Mouse (Mus musculus) heart, adult 2 months (tissue): Measurements from ENCODE around the gene Sgsm3.

Experiments used
- CTCF ChIP-seq: fragments of 200-600 bp; IDR thresholded peaks from 2 replicates; pipeline ENCODE4 v1.8.1; 2022; ENCODE audit warnings: antibody characterized with exemption, mild to moderate bottlenecking, moderate library complexity
- EP300 ChIP-seq: fragments of 200-500 bp; IDR thresholded peaks from 2 replicates; pipeline ENCODE4 v1.6.1; 2011; ENCODE audit warnings: low read depth, low read length, control low read depth; ENCODE audit not compliant: insufficient read depth
- POLR2A ChIP-seq: fragments of 200-500 bp; IDR thresholded peaks from 2 replicates; pipeline ENCODE4 v1.6.1; 2011; ENCODE audit warnings: mild to moderate bottlenecking, low read depth, low read length, control low read depth; ENCODE audit not compliant: insufficient read depth

DNA sequence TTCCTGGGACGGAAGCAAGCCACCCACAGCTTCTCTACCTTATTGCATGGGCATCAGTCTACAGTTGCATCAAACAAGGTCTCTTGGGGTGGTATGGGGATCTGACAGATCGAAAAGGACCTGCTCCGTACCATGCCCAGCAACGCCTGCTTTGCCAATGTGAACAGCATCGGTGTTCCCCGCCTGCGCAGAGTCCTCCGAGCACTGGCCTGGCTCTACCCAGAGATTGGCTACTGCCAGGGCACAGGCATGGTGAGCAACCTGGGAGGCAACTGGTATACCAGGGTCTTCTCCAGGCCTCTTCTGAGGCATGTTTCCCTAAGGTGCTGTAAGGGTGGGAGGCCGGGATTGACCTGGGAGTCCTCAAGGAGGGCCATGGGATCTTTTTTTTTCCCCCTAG, 29.8 kb downstream of the Sgsm3 start:
- TF ChIP-seq EP300: no peak
- no peak for TF ChIP-seq POLR2A
- no peak for TF ChIP-seq CTCF
